Mouse (Mus musculus) ovary, postnatal 10 days (tissue): ENCODE data around the gene Scml4.

Experiments
- DNase-seq: peaks from one replicate; pipeline ENCODE4 v3.0.0; 2022; ENCODE audit warnings: low spot score

Gene Scml4

GRCm38 (mm10) chr10:42860159-42860911 is at the start of gene Scml4:
Gene Scml4, plus strand, starts transcription at chr10:42860370.
- no peak for DNase-seq

GRCm38 (mm10) chr10:42825923-42826322 is 34.2 kb upstream of the Scml4 start:
- no peak for DNase-seq

- DNase-seq: no peak
Measured at GRCm38 (mm10) chr10:42827155-42827554, 33.0 kb upstream of the Scml4 start.

- DNase-seq: no peak
Measured at GRCm38 (mm10) chr10:42830007-42830406, 30.2 kb upstream of the Scml4 start.

GRCm38 (mm10) chr10:42830409-42830808 is 29.8 kb upstream of the Scml4 start:
- no peak for DNase-seq

- no peak for DNase-seq
Measured at GRCm38 (mm10) chr10:42832677-42833076, 27.5 kb upstream of the Scml4 start.

GRCm38 (mm10) chr10:42833871-42834727 is 26.1 kb upstream of the Scml4 start:
- no peak for DNase-seq

GRCm38 (mm10) chr10:42838106-42838505 is 22.1 kb upstream of the Scml4 start:
- no peak for DNase-seq

- no peak for DNase-seq
Measured at GRCm38 (mm10) chr10:42838736-42839135, 21.4 kb upstream of the Scml4 start.

- no peak for DNase-seq
Measured at GRCm38 (mm10) chr10:42840036-42840435, 20.1 kb upstream of the Scml4 start.

- no peak for DNase-seq
Measured at GRCm38 (mm10) chr10:42841531-42842195, 18.5 kb upstream of the Scml4 start.

GRCm38 (mm10) chr10:42842358-42842757 is 17.8 kb upstream of the Scml4 start:
- peak; percentile 66 for DNase-seq

- DNase-seq: no peak
Measured at GRCm38 (mm10) chr10:42843416-42843815, 16.8 kb upstream of the Scml4 start.

GRCm38 (mm10) chr10:42845480-42845879 is 14.7 kb upstream of the Scml4 start:
- DNase-seq: no peak

- no peak for DNase-seq
Measured at GRCm38 (mm10) chr10:42848179-42849080, 11.7 kb upstream of the Scml4 start.

- DNase-seq: no peak
Measured at GRCm38 (mm10) chr10:42849081-42849400, 11.1 kb upstream of the Scml4 start.

- DNase-seq: no peak
Measured at GRCm38 (mm10) chr10:42854838-42855237, 5.3 kb upstream of the Scml4 start.

GRCm38 (mm10) chr10:42855250-42855649 is 4.9 kb upstream of the Scml4 start:
- no peak for DNase-seq

GRCm38 (mm10) chr10:42856574-42856973 is 3.6 kb upstream of the Scml4 start:
- no peak for DNase-seq

GRCm38 (mm10) chr10:42857021-42857420 is 3.1 kb upstream of the Scml4 start:
- DNase-seq: no peak

- DNase-seq: no peak
Measured at GRCm38 (mm10) chr10:42859781-42860158, 400 bp upstream of the Scml4 start.

GRCm38 (mm10) chr10:42861446-42861845 is 1.3 kb downstream of the Scml4 start:
- no peak for DNase-seq
